26 mouse cellular contexts compared by ENCODE assay signal in genomic region chr2:45339866-45340265, GRCm38 (mm10).
"Had no signal": no experiment of that assay in that cellular context is flagged by ENCODE, and none has a peak within 500 bp of the region (broad histone marks: within the 10 kb centered on the region; RNA-seq: fewer than 3 reads in every experiment).

No protein-coding gene starts in this region.

- H3K27ac ChIP-seq: heart, adult 2 months; heart, embryonic 13.5 days; heart, embryonic 15.5 days; hindbrain, embryonic 13.5 days; hindbrain, embryonic 15.5 days; hindbrain, postnatal 0 days; kidney, embryonic 15.5 days; kidney, postnatal 0 days; limb, embryonic 13.5 days; limb, embryonic 15.5 days; liver, embryonic 12.5 days; liver, embryonic 14.5 days had no signal

- H3K4me2 ChIP-seq: heart, embryonic 11.5 days; heart, embryonic 13.5 days; heart, embryonic 15.5 days; hindbrain, embryonic 13.5 days; hindbrain, embryonic 15.5 days; kidney, embryonic 15.5 days; limb, embryonic 13.5 days; limb, embryonic 15.5 days; liver, embryonic 12.5 days had no signal

- H3K9me3 ChIP-seq: heart, embryonic 15.5 days; hindbrain, embryonic 13.5 days; hindbrain, embryonic 15.5 days; kidney, embryonic 15.5 days; limb, embryonic 15.5 days had no signal

- H3K36me3 ChIP-seq: heart, embryonic 13.5 days; heart, embryonic 15.5 days; hindbrain, embryonic 13.5 days; hindbrain, embryonic 15.5 days; kidney, embryonic 15.5 days; limb, embryonic 13.5 days; limb, embryonic 15.5 days; liver, embryonic 12.5 days had no signal

- H3K9ac ChIP-seq: heart, embryonic 13.5 days; heart, embryonic 15.5 days; hindbrain, embryonic 13.5 days; hindbrain, embryonic 15.5 days; kidney, embryonic 15.5 days; limb, embryonic 13.5 days; limb, embryonic 15.5 days; liver, embryonic 12.5 days; liver, embryonic 14.5 days had no signal

- H3K4me1 ChIP-seq: heart, embryonic 13.5 days; heart, embryonic 15.5 days; hindbrain, embryonic 13.5 days; hindbrain, embryonic 15.5 days; kidney, embryonic 15.5 days; limb, embryonic 13.5 days; limb, embryonic 15.5 days; liver, embryonic 12.5 days had no signal

- ATAC-seq: hindbrain, postnatal 0 days; intestine, embryonic 16.5 days; liver, embryonic 12.5 days had no signal

- H3K4me3 ChIP-seq: heart, adult 2 months; heart, embryonic 13.5 days; heart, embryonic 15.5 days; hindbrain, embryonic 13.5 days; hindbrain, embryonic 15.5 days; kidney, embryonic 15.5 days; limb, embryonic 13.5 days; limb, embryonic 15.5 days; liver, embryonic 12.5 days had no signal

- DNase-seq: gastrocnemius, postnatal 14 days; gastrocnemius, postnatal 36 days; heart, adult 11 months; heart, adult 2 months; heart, postnatal 14 days; heart, postnatal 36 days; kidney, adult 11 months; kidney, adult 2 months; kidney, adult 9 months; kidney, postnatal 14 days; kidney, postnatal 36 days; layer of hippocampus, postnatal 36 days; left cerebral cortex, postnatal 4 days had no signal

- H3K27me3 ChIP-seq: heart, embryonic 13.5 days; heart, embryonic 15.5 days; hindbrain, embryonic 13.5 days; hindbrain, embryonic 15.5 days; kidney, embryonic 15.5 days; limb, embryonic 13.5 days; limb, embryonic 15.5 days; liver, embryonic 12.5 days had no signal
